Mouse (Mus musculus) liver, embryonic 14.5 days (tissue): ENCODE measurements around the gene Gm20741. TPM values are rescaled to one million over a fixed set of nuclear protein-coding genes. Genes with fewer than 3 reads are reported as not detected.

Experiments
- ATAC-seq: fragments of 200-750 bp; cut with Nextera tagmentation; 2 replicates; pipeline ENCODE4 v1.8.0; 2017; ENCODE audit warnings: moderate number of reproducible peaks, mild to moderate bottlenecking, moderate library complexity; ENCODE audit not compliant: insufficient read depth
- DNase-seq, 3 experiments: peaks; one replicate each; pipeline ENCODE4 v3.0.0-alpha.2; 2012 to 2013; ENCODE audit warnings: low read depth in 3 of 3, low spot score in 3 of 3
- H3K27ac ChIP-seq: fragments of 300-500 bp; sonication (generic); 2 replicates; pipeline ENCODE4 v1.5.1; 2014; ENCODE audit warnings: moderate library complexity, mild to moderate bottlenecking, control low read depth, inconsistent platforms
- H3K27me3 ChIP-seq: fragments of 300-500 bp; sonication (generic); 2 replicates; pipeline ENCODE4 v1.6.1; 2014; ENCODE audit warnings: mild to moderate bottlenecking, low read length, moderate library complexity; ENCODE audit not compliant: control insufficient read depth, insufficient read depth
- H3K36me3 ChIP-seq: fragments of 300-500 bp; sonication (generic); replicated peaks from 2 replicates; pipeline ENCODE4 v1.6.1; 2014; ENCODE audit warnings: low read depth; ENCODE audit not compliant: control insufficient read depth, insufficient read depth
- H3K4me1 ChIP-seq, 2 experiments: fragments of 200-500 bp in 1 of 2; fragments of 300-500 bp in 1 of 2; sonication (generic) in 1 of 2; replicated peaks; 2 replicates each; pipeline ENCODE4 v1.6.1; 2012 to 2014; ENCODE audit warnings: antibody characterized with exemption in 1 of 2, inconsistent platforms in 1 of 2, low read length in 1 of 2; ENCODE audit not compliant: control insufficient read depth in 2 of 2, insufficient read depth in 2 of 2
- H3K4me2 ChIP-seq: fragments of 300-500 bp; sonication (generic); 2 replicates; pipeline ENCODE4 v1.6.1; 2014; ENCODE audit warnings: low read depth, mild to moderate bottlenecking, control low read depth, moderate library complexity
- H3K4me3 ChIP-seq, 2 experiments: fragments of 200-500 bp in 1 of 2; fragments of 300-500 bp in 1 of 2; sonication (generic) in 1 of 2; 2 replicates each; pipeline ENCODE4 v1.5.1; 2012 to 2014; ENCODE audit warnings: low read depth in 2 of 2, low read length in 2 of 2, mild to moderate bottlenecking in 2 of 2, control low read depth in 1 of 2, inconsistent platforms in 1 of 2, moderate library complexity in 1 of 2; ENCODE audit not compliant: insufficient read depth in 1 of 2
- H3K9ac ChIP-seq: fragments of 300-500 bp; sonication (generic); replicated peaks from 2 replicates; pipeline ENCODE4 v1.6.1; 2014; ENCODE audit warnings: mild to moderate bottlenecking, control low read depth, moderate library complexity
- H3K9me3 ChIP-seq: fragments of 300-500 bp; sonication (generic); 2 replicates; pipeline ENCODE4 v1.6.1; 2016; ENCODE audit warnings: low read length, mixed read lengths; ENCODE audit not compliant: control insufficient read depth
- CTCF ChIP-seq: IDR thresholded peaks from 2 replicates; pipeline ENCODE4 v1.5.1; 2016; ENCODE audit warnings: antibody characterized with exemption, low read depth, control low read depth
- EP300 ChIP-seq: IDR thresholded peaks from 2 replicates; pipeline ENCODE4 v1.6.1; 2016; ENCODE audit warnings: antibody characterized with exemption, low read depth
- WGBS: fragments of 180-500 bp; shearing (Covaris S2); extraction: QIAGEN DNeasy Blood & Tissue Kit; methylation state at CpG from one replicate; pipeline ENCODE4 v1.1.7; 2014; ENCODE audit not compliant: insufficient replicate concordance; 5-methylcytosine and 5-hydroxymethylcytosine counted together
- polyA plus RNA-seq, 2 experiments: library from polyadenylated mRNA; depleted of rRNA in 1 of 2; stranded (reverse) in 1 of 2; unstranded in 1 of 2; fragments of >200 nt; fragmentation: Nextera tagmentation in 1 of 2; extraction: Ambion mirVana in 1 of 2; gene quantifications; 2 replicates each; pipeline versions ENCODE4 v1.2.1 to v1.2.3; 2012 to 2014

Gm20741 gene
- polyA plus RNA-seq, 2 experiments = not detected

DNA sequence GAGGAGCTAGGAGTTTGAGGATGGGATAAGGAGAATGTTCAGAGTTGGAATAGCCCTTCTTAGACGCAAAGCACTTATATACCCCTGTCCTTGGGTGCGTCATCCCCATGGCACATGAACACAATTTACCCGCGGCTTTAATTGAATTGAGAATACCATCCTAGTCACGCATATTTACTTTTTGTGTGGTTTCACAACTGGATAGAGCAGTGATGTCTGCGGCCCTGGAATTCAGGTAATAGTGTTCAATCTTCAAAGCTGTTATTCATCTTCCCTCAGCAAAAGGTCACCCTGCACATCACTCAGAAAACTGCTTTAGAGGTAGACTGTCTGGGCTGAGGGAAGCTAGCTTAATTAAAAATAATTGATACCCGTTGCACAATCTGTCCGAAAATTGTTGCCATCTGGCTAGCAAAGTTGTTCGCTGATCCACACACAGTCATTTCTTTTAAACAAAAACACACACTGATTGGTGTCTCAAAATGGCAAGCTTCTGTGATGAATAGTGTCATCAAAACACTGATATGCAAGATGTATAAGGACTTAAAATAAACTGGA is 14.2 kb upstream of the Gm20741 start, which contains the start of gene Krtap14:
TSS of gene Krtap14 (minus strand) at position 51 of the 558 bp plus-strand sequence.
- Histone ChIP-seq H3K9ac (no peak within 1 kb of the TSS), H3K9me3 (no peaks in the 10 kb centered on the region), H3K36me3 (no peaks in the 10 kb centered on the region), H3K4me1 (no peaks in the 10 kb centered on the region), H3K4me2 (no peak within 1 kb of the TSS), H3K27ac (no peak within 1 kb of the TSS), H3K4me3 (no peak within 1 kb of the TSS), H3K27me3 (no peaks in the 10 kb centered on the region)
- ATAC-seq = no peak
- WGBS = 73% methylated on average over 9 of the region's 9 CpGs
- DNase-seq = no peak
- TF ChIP-seq CTCF (no peak), EP300 (no peak)

GRCm38 (mm10) chr16:88823736-88824135 is 11.7 kb upstream of the Gm20741 start:
- peak; percentile 28; the same call in 1 of the 2 replicates for TF ChIP-seq CTCF
- TF ChIP-seq EP300 = no peak
- Histone ChIP-seq H3K27ac (no peak overlapping the region), H3K9me3 (no peaks in the 10 kb centered on the region), H3K9ac (no peak overlapping the region), H3K36me3 (no peaks in the 10 kb centered on the region), H3K4me2 (no peak overlapping the region), H3K4me3 (no peak overlapping the region), H3K27me3 (no peaks in the 10 kb centered on the region), H3K4me1 (no peaks in the 10 kb centered on the region)
- DNase-seq (no peak), ATAC-seq (no peak)
- WGBS = 58% methylated on average over 3 of the region's 3 CpGs

GRCm38 (mm10) chr16:88820066-88820465 is 8.0 kb upstream of the Gm20741 start, which contains the start of gene Krtap15:
Gene Krtap15, plus strand, starts transcription at chr16:88820215.
- H3K27me3 ChIP-seq = no peaks in the 10 kb centered on the region
- no peak for ATAC-seq
- no peak within 1 kb of the TSS for H3K9ac ChIP-seq
- no peak for TF ChIP-seq EP300
- WGBS = 64% methylated on average over 3 of the region's 3 CpGs
- no peak within 1 kb of the TSS for H3K27ac ChIP-seq
- DNase-seq = no peak
- no peak within 1 kb of the TSS for H3K4me2 ChIP-seq
- H3K4me3 ChIP-seq = no peak within 1 kb of the TSS
- no peaks in the 10 kb centered on the region for H3K36me3 ChIP-seq
- H3K9me3 ChIP-seq = no peaks in the 10 kb centered on the region
- H3K4me1 ChIP-seq = no peaks in the 10 kb centered on the region

DNA sequence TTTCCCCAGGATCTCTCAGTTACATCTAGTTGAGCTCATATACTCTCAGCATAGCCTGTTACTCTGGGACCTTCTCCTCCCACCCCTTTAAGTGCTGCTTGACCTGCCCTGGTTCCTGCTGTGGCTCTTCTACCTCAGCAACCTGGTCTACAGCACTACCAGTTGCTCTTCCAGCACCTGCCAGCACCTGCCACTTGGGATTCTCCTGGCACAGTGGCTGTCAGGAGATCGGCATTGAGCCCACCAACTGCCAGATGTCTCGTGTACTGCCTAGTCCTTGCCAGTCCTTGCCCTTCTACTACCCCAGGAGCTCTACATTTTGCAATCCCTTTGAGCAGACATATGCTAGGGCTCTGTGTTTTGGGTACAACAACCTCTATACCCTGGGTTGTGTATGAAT is 25.2 kb downstream of the Gm20741 start:
- ATAC-seq = no peak
- no peak for TF ChIP-seq CTCF
- TF ChIP-seq EP300 = no peak
- Histone ChIP-seq H3K9ac (no peak overlapping the region), H3K27me3 (no peaks in the 10 kb centered on the region), H3K4me2 (no peak overlapping the region), H3K4me1 (no peaks in the 10 kb centered on the region), H3K9me3 (no peaks in the 10 kb centered on the region), H3K27ac (no peak overlapping the region), H3K4me3 (no peak overlapping the region), H3K36me3 (no peaks in the 10 kb centered on the region)
- DNase-seq = no peak
- 55% methylated on average over 2 of the region's 2 CpGs for WGBS

GRCm38 (mm10) chr16:88777596-88777995 is 34.4 kb downstream of the Gm20741 start, which contains the start of gene Gm5965:
Gene Gm5965, plus strand, starts transcription at chr16:88777896.
- no peak within 1 kb of the TSS for H3K4me2 ChIP-seq
- H3K27me3 ChIP-seq = no peaks in the 10 kb centered on the region
- ATAC-seq (no peak), DNase-seq (no peak)
- WGBS = 52% methylated on average over 5 of the region's 6 CpGs
- no peaks in the 10 kb centered on the region for H3K9me3 ChIP-seq
- H3K4me1 ChIP-seq = no peaks in the 10 kb centered on the region
- no peak for TF ChIP-seq EP300
- no peak for TF ChIP-seq CTCF
- H3K9ac ChIP-seq = no peak within 1 kb of the TSS
- no peaks in the 10 kb centered on the region for H3K36me3 ChIP-seq
- no peak within 1 kb of the TSS for H3K4me3 ChIP-seq
- H3K27ac ChIP-seq = no peak within 1 kb of the TSS
